Mouse (Mus musculus) midbrain, embryonic 16.5 days (tissue): ENCODE measurements around the gene Slc25a44. TPM values are rescaled to one million over a fixed set of nuclear protein-coding genes. Genes with fewer than 3 reads are reported as not detected.
A peak's percentile ranks its signal among the peaks of the same experiment; 100 is the strongest.

Experiments used
- ATAC-seq: fragments of 200-750 bp; cut with Nextera tagmentation; 2 replicates; pipeline ENCODE4 v1.8.0; 2017; ENCODE audit warnings: moderate TSS enrichment
- H3K27ac ChIP-seq: fragments of 300-500 bp; sonication (generic); 2 replicates; pipeline ENCODE4 v1.5.1; 2014; ENCODE audit warnings: mild to moderate bottlenecking, low read length, mixed read lengths
- H3K27me3 ChIP-seq: fragments of 300-500 bp; sonication (generic); 2 replicates; pipeline ENCODE4 v1.6.1; 2014; ENCODE audit warnings: low read depth, low read length, mixed read lengths; ENCODE audit not compliant: control insufficient read depth, insufficient read depth
- H3K36me3 ChIP-seq: fragments of 300-500 bp; sonication (generic); 2 replicates; pipeline ENCODE4 v1.6.1; 2014; ENCODE audit warnings: mild to moderate bottlenecking, low read length, moderate library complexity, mixed read lengths; ENCODE audit not compliant: control insufficient read depth, insufficient read depth
- H3K4me1 ChIP-seq: fragments of 300-500 bp; sonication (generic); 2 replicates; pipeline ENCODE4 v1.6.1; 2014; ENCODE audit warnings: mild to moderate bottlenecking, low read length, mixed read lengths; ENCODE audit not compliant: control insufficient read depth, insufficient read depth
- H3K4me2 ChIP-seq: fragments of 300-500 bp; sonication (generic); 2 replicates; pipeline ENCODE4 v1.6.1; 2014; ENCODE audit warnings: mild to moderate bottlenecking, low read length, mixed read lengths
- H3K4me3 ChIP-seq: fragments of 300-500 bp; sonication (generic); 2 replicates; pipeline ENCODE4 v1.5.1; 2014; ENCODE audit warnings: low read depth, mild to moderate bottlenecking, low read length, moderate library complexity, mixed read lengths
- H3K9ac ChIP-seq: fragments of 300-500 bp; sonication (generic); 2 replicates; pipeline ENCODE4 v1.6.1; 2014; ENCODE audit warnings: low read depth, low read length, mixed read lengths
- H3K9me3 ChIP-seq: fragments of 300-500 bp; sonication (generic); replicated peaks from 2 replicates; pipeline ENCODE4 v1.6.1; 2014; ENCODE audit warnings: mild to moderate bottlenecking, low read length, mixed read lengths; ENCODE audit not compliant: control insufficient read depth, poor library complexity, severe bottlenecking
- WGBS: fragments of 180-500 bp; shearing (Covaris S2); extraction: QIAGEN DNeasy Blood & Tissue Kit; methylation state at CpG from one replicate; pipeline ENCODE4 v1.1.7; 2014; 5-methylcytosine and 5-hydroxymethylcytosine counted together
- polyA plus RNA-seq: library from polyadenylated mRNA; unstranded; fragments of >200 nt; fragmentation: Nextera tagmentation; extraction: Ambion mirVana; gene quantifications from 2 replicates; pipeline ENCODE4 v1.2.1, GENCODE M21; 2015

Gene Slc25a44
- polyA plus RNA-seq, 1 experiment from 2014 or later, result 39.3 TPM

DNA sequence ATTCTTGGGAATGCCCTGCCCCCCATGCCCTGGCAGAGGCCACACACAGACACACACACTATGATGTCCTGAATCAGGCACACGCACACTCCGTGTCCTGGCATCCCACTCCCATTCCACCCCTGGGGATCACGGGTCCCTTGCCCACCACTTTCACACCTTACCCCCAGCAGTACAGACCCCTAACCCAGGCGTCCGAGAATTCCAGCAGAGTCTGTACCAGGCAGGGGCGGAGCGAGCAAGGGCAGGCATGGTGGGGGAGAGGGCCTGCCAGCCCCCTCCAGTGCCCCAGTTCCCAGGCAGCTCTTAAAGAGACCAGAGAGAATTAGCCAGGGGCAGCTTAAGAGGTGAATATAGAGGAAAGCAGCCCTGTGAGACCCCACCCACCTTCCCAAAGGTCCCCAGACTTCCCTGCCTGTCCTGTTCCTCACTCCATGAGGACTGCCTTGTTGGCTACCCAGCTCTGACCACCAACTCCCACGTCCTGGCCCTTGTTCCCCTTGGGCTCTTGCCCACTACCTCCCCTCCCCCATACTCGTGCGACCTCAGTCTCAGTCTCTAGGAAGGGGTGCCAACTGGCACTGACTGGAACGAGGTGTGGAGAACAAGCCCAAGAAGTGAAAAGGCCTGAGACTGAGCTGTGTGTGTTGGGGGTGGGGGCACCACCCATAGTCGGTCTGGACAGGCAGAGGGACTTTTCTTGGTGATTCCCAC lies 36.2 kb upstream of the Slc25a44 start, which contains the start of gene Sema4a:
Gene Sema4a, minus strand, starts transcription at position 200 of the 714 bp plus-strand sequence.
- no peaks in the 10 kb centered on the region for H3K27me3 ChIP-seq
- H3K4me2 ChIP-seq, result no peak within 1 kb of the TSS
- peaks cover 25% of the 10 kb centered on the region for H3K4me1 ChIP-seq
- no peak within 1 kb of the TSS for H3K4me3 ChIP-seq
- H3K36me3 ChIP-seq, result no peaks in the 10 kb centered on the region
- ATAC-seq, result peak; percentile 5; the same call in 1 of the 2 replicates
- WGBS, result 41% methylated on average over 12 of the region's 12 CpGs
- no peak within 1 kb of the TSS; the same call in 1 of the 2 replicates for H3K27ac ChIP-seq
- no peaks in the 10 kb centered on the region for H3K9me3 ChIP-seq
- H3K9ac ChIP-seq, result no peak within 1 kb of the TSS

DNA sequence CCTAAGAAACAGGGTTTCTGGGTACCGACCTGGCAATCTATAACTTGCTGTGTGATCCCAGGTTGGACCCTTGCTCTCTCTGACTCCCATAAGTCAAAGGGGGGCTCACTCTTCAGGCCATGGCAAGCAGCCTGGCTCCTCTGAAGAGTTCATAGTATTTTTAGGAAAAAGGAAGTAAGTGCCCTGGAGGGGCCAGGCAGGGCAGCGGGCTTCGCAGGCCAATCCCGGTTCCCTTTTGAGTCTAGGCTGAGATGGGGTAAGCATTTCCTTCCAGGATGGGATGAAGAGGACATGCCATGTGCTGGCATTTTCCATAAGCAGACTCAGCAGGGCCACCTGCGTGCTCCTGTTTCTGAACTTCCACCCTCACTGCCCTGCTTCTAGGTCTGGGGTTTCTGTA lies 35.1 kb upstream of the Slc25a44 start:
- Histone ChIP-seq H3K9ac (no peak overlapping the region), H3K36me3 (no peaks in the 10 kb centered on the region), H3K4me2 (no peak overlapping the region), H3K9me3 (no peaks in the 10 kb centered on the region), H3K4me3 (no peak overlapping the region), H3K4me1 (peaks cover 25% of the 10 kb centered on the region), H3K27ac (no peak overlapping the region), H3K27me3 (no peaks in the 10 kb centered on the region)
- no peak for ATAC-seq
- WGBS, result 83% methylated on average over 5 of the region's 5 CpGs

DNA sequence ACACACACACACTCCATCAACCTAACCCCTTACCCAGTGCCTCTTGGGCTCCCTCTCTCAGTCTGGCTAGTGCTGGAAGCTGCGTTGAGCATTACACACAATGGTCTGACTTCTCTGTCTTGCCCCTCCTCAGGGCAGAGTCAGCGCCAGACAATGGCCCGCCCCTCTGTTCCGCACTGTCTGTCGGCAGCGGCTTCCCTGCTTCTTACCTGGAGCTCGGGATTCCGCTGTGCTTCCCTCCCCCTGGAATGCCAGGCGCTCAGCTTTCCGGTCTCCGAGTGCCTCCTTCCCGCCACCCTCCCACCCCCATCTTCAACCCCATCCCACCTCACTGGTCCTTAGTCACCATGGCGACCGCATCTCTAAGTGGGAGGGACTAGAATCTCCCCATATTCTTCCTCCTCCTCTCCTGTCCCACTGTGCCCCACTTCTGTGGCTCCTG lies 33.9 kb upstream of the Slc25a44 start:
- WGBS, result under 1% methylated on average over 14 of the region's 14 CpGs
- Histone ChIP-seq H3K4me1 (peaks cover 25% of the 10 kb centered on the region), H3K4me3 (peak overlapping the region; percentile 56), H3K36me3 (no peaks in the 10 kb centered on the region), H3K4me2 (peak overlapping the region; percentile 82), H3K27ac (peak overlapping the region; percentile 80), H3K9me3 (no peaks in the 10 kb centered on the region), H3K27me3 (no peaks in the 10 kb centered on the region), H3K9ac (peak overlapping the region; percentile 75)
- peak; percentile 87 for ATAC-seq

DNA sequence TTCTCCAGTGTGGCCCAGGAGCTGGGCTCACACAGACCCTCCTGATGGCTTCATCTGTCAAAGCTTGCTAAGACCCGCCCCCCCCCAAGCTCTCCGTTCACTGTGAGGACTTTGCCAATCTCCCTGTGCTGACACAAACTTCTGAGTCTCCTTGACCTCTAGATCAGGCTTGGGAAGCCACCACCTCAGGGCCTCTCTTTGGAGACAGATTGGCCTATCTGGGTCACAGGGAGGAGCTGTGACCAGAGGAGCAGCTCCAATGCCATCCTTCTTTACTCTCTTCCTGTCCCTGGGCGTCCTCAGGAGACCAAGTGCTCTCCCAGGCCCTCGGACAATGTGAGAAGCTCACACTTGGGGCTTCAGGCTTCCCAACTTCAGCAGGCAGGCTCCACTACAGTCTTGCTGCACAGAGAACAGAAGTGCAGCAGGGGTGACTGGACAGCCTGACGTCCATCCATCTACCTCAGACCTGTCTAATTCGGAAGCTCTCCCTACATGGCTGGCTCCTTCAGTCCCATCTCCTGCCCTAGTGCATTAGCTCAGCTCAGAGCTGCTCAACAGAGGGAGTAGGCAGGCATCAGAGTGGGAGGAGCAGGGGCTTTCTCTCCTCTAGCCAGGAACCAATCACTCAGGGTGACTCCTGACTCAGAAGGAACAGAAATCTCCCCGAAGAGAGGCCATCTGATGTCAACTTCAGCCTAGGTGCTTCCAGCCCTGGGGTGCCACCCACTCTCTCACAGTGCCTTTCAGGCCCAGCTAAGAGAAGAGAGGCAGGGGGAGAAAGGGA lies 32.0 kb upstream of the Slc25a44 start:
- Histone ChIP-seq H3K4me2 (peak overlapping the region; percentile 82), H3K36me3 (peaks cover 4% of the 10 kb centered on the region; the same call in 1 of the 2 replicates), H3K4me3 (peak overlapping the region; percentile 56), H3K4me1 (peaks cover 25% of the 10 kb centered on the region), H3K9me3 (no peaks in the 10 kb centered on the region), H3K27me3 (no peaks in the 10 kb centered on the region), H3K27ac (peak overlapping the region; percentile 23), H3K9ac (peak overlapping the region; percentile 75)
- 74% methylated on average over 7 of the region's 7 CpGs for WGBS
- no peak for ATAC-seq

DNA sequence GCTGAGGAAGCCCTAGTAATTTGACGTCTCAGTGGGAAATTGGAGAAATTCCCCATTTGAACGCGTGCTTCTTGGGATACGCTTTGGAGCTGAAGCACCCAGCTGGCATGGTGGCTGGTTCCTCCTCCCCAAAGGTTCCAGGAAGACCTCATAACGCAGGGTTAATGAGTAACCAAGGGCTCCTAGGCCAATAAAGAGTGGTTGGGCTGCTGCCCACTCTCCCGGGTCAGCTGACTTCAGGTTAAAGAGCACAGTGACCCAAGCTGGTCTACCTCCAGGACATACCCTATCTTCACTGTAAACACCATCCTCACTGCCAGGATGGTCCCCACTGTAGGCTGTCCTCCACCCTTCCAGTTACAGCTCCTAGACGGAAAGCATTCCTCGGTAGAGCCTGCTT lies 31.4 kb upstream of the Slc25a44 start:
- Histone ChIP-seq H3K9me3 (no peaks in the 10 kb centered on the region), H3K36me3 (peaks cover 4% of the 10 kb centered on the region; the same call in 1 of the 2 replicates), H3K4me1 (peaks cover 25% of the 10 kb centered on the region), H3K27me3 (no peaks in the 10 kb centered on the region), H3K27ac (no peak overlapping the region), H3K4me2 (peak overlapping the region; percentile 82; the same call in 1 of the 2 replicates), H3K9ac (0 out of 2 replicates have a peak overlapping the region, but pooled peaks have one; percentile 75), H3K4me3 (no peak overlapping the region)
- ATAC-seq, result no peak
- 93% methylated on average over 8 of the region's 8 CpGs for WGBS

DNA sequence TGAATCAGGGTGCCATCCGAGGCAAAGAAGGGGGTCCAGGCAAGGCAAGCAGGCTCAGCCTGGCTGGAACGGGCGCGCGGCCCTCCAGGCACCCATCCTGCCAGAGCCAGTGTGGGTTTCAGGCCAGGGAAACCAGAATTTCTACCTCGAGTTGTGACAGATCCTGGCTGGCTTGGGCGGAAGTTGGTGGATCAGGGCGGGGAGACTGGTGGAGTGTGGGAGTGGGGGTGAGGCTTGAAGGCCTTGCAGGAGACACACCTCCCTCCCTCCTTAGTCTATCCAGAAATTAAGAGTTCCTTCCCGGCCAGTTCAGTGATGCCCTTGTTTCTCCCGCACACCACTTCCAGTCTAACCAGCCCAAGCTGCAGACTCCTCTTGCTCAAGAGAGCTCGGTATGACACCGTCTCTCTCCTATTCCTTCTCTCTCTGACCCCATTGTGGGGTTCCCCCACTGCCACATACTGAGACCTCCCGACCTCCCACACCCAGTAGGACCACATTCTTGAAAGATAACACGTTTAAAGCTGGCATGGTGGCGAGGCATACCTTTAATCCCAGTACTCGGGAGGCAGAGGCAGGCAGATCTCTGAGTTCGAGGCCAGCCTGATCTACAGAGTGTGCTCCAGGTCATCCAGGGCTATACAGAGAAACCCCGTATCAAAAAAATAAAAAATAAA lies 30.8 kb upstream of the Slc25a44 start:
- ATAC-seq, result no peak
- Histone ChIP-seq H3K4me1 (peaks cover 25% of the 10 kb centered on the region), H3K36me3 (peaks cover 7% of the 10 kb centered on the region; the same call in 1 of the 2 replicates), H3K9ac (0 out of 2 replicates have a peak overlapping the region, but pooled peaks have one; percentile 32), H3K4me3 (no peak overlapping the region), H3K27ac (no peak overlapping the region), H3K27me3 (no peaks in the 10 kb centered on the region), H3K4me2 (no peak overlapping the region), H3K9me3 (no peaks in the 10 kb centered on the region)
- 83% methylated on average over 18 of the region's 18 CpGs for WGBS

DNA sequence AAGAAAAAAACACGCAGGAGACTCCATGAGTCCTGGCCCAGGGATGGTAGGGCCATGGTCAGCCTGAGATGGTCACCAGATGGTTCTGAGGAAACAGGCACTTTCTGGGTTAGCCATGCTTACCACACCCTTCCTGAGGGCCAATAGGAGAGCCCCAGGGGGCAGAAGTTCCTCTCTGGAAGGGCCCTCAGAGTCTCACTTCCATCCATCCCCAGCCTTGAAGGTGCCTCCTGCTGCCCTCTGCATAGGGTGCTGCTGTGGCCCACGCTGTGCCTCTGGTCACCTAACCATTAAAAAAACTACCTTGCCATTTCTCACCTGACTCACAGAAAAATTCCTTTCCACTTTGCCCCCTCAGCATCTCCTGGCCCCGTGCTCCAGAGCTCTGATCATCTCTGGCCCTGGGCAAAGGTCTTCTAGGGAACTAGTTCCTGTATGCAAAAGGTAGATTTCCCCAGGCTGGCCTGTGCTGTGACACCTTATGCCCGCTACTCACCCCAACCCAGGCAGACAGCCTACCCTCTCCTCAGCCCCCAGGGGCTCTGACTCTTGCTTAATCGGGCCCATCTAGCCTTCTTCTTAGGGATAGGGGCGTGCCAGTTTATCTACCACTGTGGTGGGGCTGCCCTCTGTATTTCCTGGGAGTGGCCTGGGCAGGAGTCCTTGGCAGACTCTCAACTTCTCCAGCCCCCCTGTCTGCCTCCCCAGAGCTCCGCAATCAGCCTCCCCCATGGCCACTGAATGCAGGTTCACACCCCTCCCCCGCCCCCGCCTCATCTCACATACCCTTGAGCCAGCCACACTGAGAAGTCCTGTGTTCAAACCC lies 30.0 kb upstream of the Slc25a44 start:
- Histone ChIP-seq H3K4me1 (peaks cover 25% of the 10 kb centered on the region), H3K27me3 (no peaks in the 10 kb centered on the region), H3K4me2 (no peak overlapping the region), H3K4me3 (no peak overlapping the region), H3K9ac (0 out of 2 replicates have a peak overlapping the region, but pooled peaks have one; percentile 32), H3K9me3 (no peaks in the 10 kb centered on the region), H3K27ac (no peak overlapping the region), H3K36me3 (peaks cover 9% of the 10 kb centered on the region; the same call in 1 of the 2 replicates)
- ATAC-seq, result no peak
- 67% methylated on average over 9 of the region's 9 CpGs for WGBS

DNA sequence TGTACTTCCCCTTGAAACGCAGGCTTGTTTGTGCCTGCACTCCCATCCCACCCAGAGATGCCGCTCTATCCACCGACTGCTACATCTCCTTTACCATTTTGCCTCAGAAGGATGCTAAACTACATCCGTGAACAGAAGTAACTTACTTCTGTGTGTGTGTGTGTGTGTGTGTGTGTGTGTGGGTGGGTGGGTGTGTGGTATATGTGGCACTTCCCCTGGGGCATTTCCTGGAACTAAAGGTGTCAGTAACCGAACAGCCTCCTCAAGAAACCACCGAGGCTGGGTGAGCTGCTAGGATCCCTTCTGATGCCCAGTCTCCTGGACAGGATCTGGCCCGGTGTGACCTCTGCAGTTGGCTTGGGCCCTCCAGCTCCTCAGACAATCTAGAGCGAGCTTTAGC lies 29.0 kb upstream of the Slc25a44 start:
- H3K36me3 ChIP-seq, result peaks cover 9% of the 10 kb centered on the region; the same call in 1 of the 2 replicates

More for the DNA sequence above, 29.0 kb upstream of the Slc25a44 start:
- Histone ChIP-seq H3K27me3 (no peaks in the 10 kb centered on the region), H3K9me3 (no peaks in the 10 kb centered on the region), H3K4me3 (no peak overlapping the region), H3K4me2 (no peak overlapping the region), H3K4me1 (peaks cover 19% of the 10 kb centered on the region), H3K27ac (no peak overlapping the region), H3K9ac (no peak overlapping the region)
- 85% methylated on average over 8 of the region's 8 CpGs for WGBS
- no peak for ATAC-seq
